Mouse (Mus musculus) MEL (cell line): Measurements from ENCODE around the gene Camkv. TPM values are rescaled to one million over a fixed set of nuclear protein-coding genes. Genes with fewer than 3 reads are reported as not detected.

Experiments used
- DNase-seq: peaks from one replicate; pipeline ENCODE4 v3.0.0; 2011; ENCODE audit warnings: low read depth, low spot score
- H3K27ac ChIP-seq: 2 replicates; pipeline ENCODE4 v1.5.1; 2012; ENCODE audit warnings: low read depth, mild to moderate bottlenecking, control low read depth, low read length, moderate library complexity; ENCODE audit not compliant: control insufficient read depth
- H3K27me3 ChIP-seq, 2 experiments: fragments of 150-350 bp in 1 of 2; sonication (generic) in 1 of 2; 2 replicates each; pipeline ENCODE4 v1.6.1; 2012; ENCODE audit warnings: low read length in 2 of 2, mild to moderate bottlenecking in 2 of 2, improper control_type of control experiment in 1 of 2, moderate library complexity in 1 of 2; ENCODE audit not compliant: insufficient read depth in 2 of 2, control insufficient read depth in 1 of 2
- H3K36me3 ChIP-seq, 2 experiments: 2 replicates each; pipeline ENCODE4 v1.6.1; 2012 to 2014; ENCODE audit warnings: low read length in 2 of 2, improper control_type of control experiment in 1 of 2, inconsistent platforms in 1 of 2, mild to moderate bottlenecking in 1 of 2; ENCODE audit not compliant: insufficient read depth in 2 of 2, control insufficient read depth in 1 of 2
- H3K4me1 ChIP-seq, 2 experiments: fragments of 150-350 bp in 1 of 2; sonication (generic) in 1 of 2; 2 replicates each; pipeline ENCODE4 v1.6.1; 2012; ENCODE audit warnings: low read length in 2 of 2, improper control_type of control experiment in 1 of 2, mild to moderate bottlenecking in 1 of 2; ENCODE audit not compliant: insufficient read depth in 2 of 2, control insufficient read depth in 1 of 2
- H3K4me3 ChIP-seq, 2 experiments: fragments of 150-350 bp in 1 of 2; sonication (generic) in 1 of 2; 2 replicates each; pipeline ENCODE4 v1.5.1; 2012; ENCODE audit warnings: low read depth in 2 of 2, low read length in 2 of 2, mild to moderate bottlenecking in 2 of 2, moderate library complexity in 2 of 2, control low read depth in 1 of 2, improper control_type of control experiment in 1 of 2; ENCODE audit not compliant: control insufficient read depth in 1 of 2, insufficient read depth in 1 of 2
- H3K79me2 ChIP-seq: 2 replicates; pipeline ENCODE4 v1.6.1; 2012; ENCODE audit warnings: mild to moderate bottlenecking, low read length, moderate library complexity; ENCODE audit not compliant: control insufficient read depth, poor library complexity, insufficient read depth
- H3K9ac ChIP-seq: 2 replicates; pipeline ENCODE4 v1.6.1; 2012; ENCODE audit warnings: low read depth, mild to moderate bottlenecking, control low read depth, low read length, moderate library complexity; ENCODE audit not compliant: control insufficient read depth, poor library complexity, severe bottlenecking
- H3K9me3 ChIP-seq: fragments of 150-350 bp; sonication (generic); replicated peaks from 2 replicates; pipeline ENCODE4 v1.6.1; 2012; ENCODE audit warnings: mild to moderate bottlenecking, low read length, improper control_type of control experiment, moderate library complexity; ENCODE audit not compliant: insufficient read depth
- BHLHE40 ChIP-seq: IDR thresholded peaks from 2 replicates; pipeline ENCODE4 v1.6.1; 2012; ENCODE audit warnings: low read depth, mild to moderate bottlenecking, inconsistent platforms, low read length, improper control_type of control experiment, borderline replicate concordance
- E2F4 ChIP-seq: IDR thresholded peaks from 2 replicates; pipeline ENCODE4 v1.6.1; 2011; ENCODE audit warnings: low read depth, low read length, improper control_type of control experiment, borderline replicate concordance
- ELF1 ChIP-seq: IDR thresholded peaks from 2 replicates; pipeline ENCODE4 v1.6.1; 2014; ENCODE audit warnings: low read depth, mild to moderate bottlenecking, inconsistent platforms, low read length, improper control_type of control experiment, moderate library complexity
- EP300 ChIP-seq, 2 experiments: IDR thresholded peaks; 2 replicates each; pipeline ENCODE4 v1.6.1; 2011; ENCODE audit warnings: improper control_type of control experiment in 2 of 2, low read length in 2 of 2, low read depth in 1 of 2, mild to moderate bottlenecking in 1 of 2
- ETS1 ChIP-seq: IDR thresholded peaks from 2 replicates; pipeline ENCODE4 v1.6.1; 2012; ENCODE audit warnings: low read depth, mild to moderate bottlenecking, inconsistent platforms, low read length, improper control_type of control experiment, moderate library complexity
- GABPA ChIP-seq: IDR thresholded peaks from 2 replicates; pipeline ENCODE4 v1.6.1; 2012; ENCODE audit warnings: low read depth, mild to moderate bottlenecking, inconsistent platforms, low read length, improper control_type of control experiment, moderate library complexity
- GATA1 ChIP-seq: IDR thresholded peaks from 2 replicates; pipeline ENCODE4 v1.6.1; 2011; ENCODE audit warnings: low read depth, low read length, improper control_type of control experiment
- HCFC1 ChIP-seq: IDR thresholded peaks from 2 replicates; pipeline ENCODE4 v1.6.1; 2012; ENCODE audit warnings: low read depth, mild to moderate bottlenecking, inconsistent platforms, low read length, improper control_type of control experiment, moderate library complexity
- MAFK ChIP-seq: IDR thresholded peaks from 2 replicates; pipeline ENCODE4 v1.6.1; 2011; ENCODE audit warnings: low read depth, mild to moderate bottlenecking, low read length, improper control_type of control experiment, borderline replicate concordance
- MAX ChIP-seq: IDR thresholded peaks from 2 replicates; pipeline ENCODE4 v1.6.1; 2011; ENCODE audit warnings: low read length, improper control_type of control experiment
- MAZ ChIP-seq: IDR thresholded peaks from 2 replicates; pipeline ENCODE4 v1.6.1; 2012; ENCODE audit warnings: low read depth, mild to moderate bottlenecking, inconsistent platforms, low read length, improper control_type of control experiment
- MEF2A ChIP-seq: IDR thresholded peaks from 2 replicates; pipeline ENCODE4 v1.6.1; 2014; ENCODE audit warnings: low read depth, mild to moderate bottlenecking, inconsistent platforms, low read length, improper control_type of control experiment; ENCODE audit not compliant: poor library complexity, insufficient replicate concordance, severe bottlenecking; ENCODE audit errors: extremely low read depth
- MXI1 ChIP-seq: IDR thresholded peaks from 2 replicates; pipeline ENCODE4 v1.6.1; 2011; ENCODE audit warnings: mild to moderate bottlenecking, low read depth, low read length, improper control_type of control experiment
- MYC ChIP-seq: IDR thresholded peaks from 2 replicates; pipeline ENCODE4 v1.6.1; 2011; ENCODE audit warnings: low read depth, mild to moderate bottlenecking, low read length, improper control_type of control experiment, moderate library complexity
- NELFE ChIP-seq: IDR thresholded peaks from 2 replicates; pipeline ENCODE4 v1.6.1; 2011; ENCODE audit warnings: low read depth, low read length, improper control_type of control experiment
- POLR2A ChIP-seq, 2 experiments: IDR thresholded peaks; 2 replicates each; pipeline ENCODE4 v1.6.1; 2011 to 2012; ENCODE audit warnings: low read length in 2 of 2, mild to moderate bottlenecking in 2 of 2, control low read depth in 1 of 2, improper control_type of control experiment in 1 of 2, low read depth in 1 of 2, moderate library complexity in 1 of 2; ENCODE audit not compliant: control insufficient read depth in 1 of 2, insufficient read depth in 1 of 2, poor library complexity in 1 of 2
- POLR2AphosphoS2 ChIP-seq: IDR thresholded peaks from 2 replicates; pipeline ENCODE4 v1.6.1; 2011; ENCODE audit warnings: low read length, improper control_type of control experiment
- RAD21 ChIP-seq: IDR thresholded peaks from 2 replicates; pipeline ENCODE4 v1.6.1; 2011; ENCODE audit warnings: mild to moderate bottlenecking, low read depth, low read length, improper control_type of control experiment
- SIN3A ChIP-seq: IDR thresholded peaks from 2 replicates; pipeline ENCODE4 v1.6.1; 2012; ENCODE audit warnings: low read length, improper control_type of control experiment, inconsistent platforms
- TAL1 ChIP-seq: IDR thresholded peaks from 2 replicates; pipeline ENCODE4 v1.6.1; 2012; ENCODE audit warnings: mild to moderate bottlenecking, inconsistent platforms, low read length, moderate library complexity, mixed read lengths
- TCF12 ChIP-seq: IDR thresholded peaks from 2 replicates; pipeline ENCODE4 v1.6.1; 2014; ENCODE audit warnings: low read depth, mild to moderate bottlenecking, inconsistent platforms, low read length, improper control_type of control experiment, moderate library complexity
- USF1 ChIP-seq: IDR thresholded peaks from 2 replicates; pipeline ENCODE4 v1.6.1; 2014; ENCODE audit warnings: low read depth, mild to moderate bottlenecking, inconsistent platforms, low read length, improper control_type of control experiment, moderate library complexity
- ZKSCAN1 ChIP-seq: IDR thresholded peaks from 2 replicates; pipeline ENCODE4 v1.6.1; 2012; ENCODE audit warnings: low read depth, mild to moderate bottlenecking, inconsistent platforms, low read length, improper control_type of control experiment, moderate library complexity
- polyA plus RNA-seq, 2 experiments: library from polyadenylated mRNA; stranded (reverse) in 1 of 2; unstranded in 1 of 2; fragments of >175 nt in 1 of 2; fragments of >200 nt in 1 of 2; gene quantifications; 2 replicates each; pipeline versions ENCODE4 v1.2.1 to v1.2.4; 2012; ENCODE audit warnings: low replicate concordance in 2 of 2, low read depth in 1 of 2; ENCODE audit not compliant: insufficient read length in 2 of 2, insufficient read depth in 1 of 2, missing spikeins in 1 of 2
- total RNA-seq: library from RNA; depleted of rRNA; stranded (reverse); fragments of 300-350 nt; gene quantifications from 2 replicates; pipeline ENCODE4 v1.2.3, GENCODE M21; 2012

The Camkv gene
- total and polyA plus RNA-seq, 3 experiments, result 0.08 to 0.14 TPM; not detected in 1

DNA sequence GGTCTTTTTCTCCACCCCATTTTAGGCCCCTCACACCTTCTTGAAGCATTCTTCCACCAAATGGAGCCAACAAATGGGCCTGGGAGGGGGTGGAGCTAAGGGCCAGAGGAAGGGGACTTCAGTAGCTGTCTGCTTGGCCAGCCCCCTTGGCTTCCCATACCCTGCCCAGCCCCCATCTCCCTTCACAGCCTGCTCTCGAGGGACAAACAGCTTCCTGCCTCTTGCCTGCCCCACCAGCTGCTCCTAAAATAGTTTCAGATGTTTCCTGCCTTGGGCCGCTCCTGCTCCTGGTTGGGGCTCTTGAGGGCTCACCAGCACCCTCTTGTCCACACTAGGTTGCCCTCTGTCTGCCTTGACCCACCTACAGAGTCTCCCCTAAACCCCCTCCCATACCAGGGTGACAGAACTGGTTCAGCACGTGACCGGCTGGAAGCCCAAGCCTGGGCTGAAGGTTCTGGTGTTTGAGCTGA lies 48.0 kb downstream of the Camkv start:
- Histone ChIP-seq H3K27me3 (no peaks in the 10 kb centered on the region), H3K79me2 (peaks cover 33% of the 10 kb centered on the region), H3K27ac (peak overlapping the region; percentile 94), H3K4me3 (peak overlapping the region; percentile 72 to 91), H3K9ac (peak overlapping the region; percentile 88)
- TF ChIP-seq MXI1, result peak; percentile 17; the same call in 1 of the 2 replicates
- TF ChIP-seq MAX, result no peak
- TF ChIP-seq POLR2A (IDR thresholded peaks at IDR 0.05; ENCODE audit: control insufficient read depth in 1 of 2, insufficient read depth in 1 of 2, low read depth in 1 of 2, low read length in 2 of 2, poor library complexity in 1 of 2), result 0 out of 4 replicates have a peak, but pooled peaks of 1 of the 2 experiments have one; percentile 2
- peak; percentile 21 for TF ChIP-seq TAL1
- TF ChIP-seq MEF2A, result peak; percentile 34; the same call in 1 of the 2 replicates
- TF ChIP-seq RAD21, result no peak
- peak; percentile 76; the same call in 1 of the 2 replicates for TF ChIP-seq BHLHE40
- TF ChIP-seq NELFE, result peak; percentile 33; the same call in 1 of the 2 replicates
- TF ChIP-seq MAZ, result peak; percentile 17; the same call in 1 of the 2 replicates
- TF ChIP-seq ETS1, result peak; percentile 58; the same call in 1 of the 2 replicates
- peak; percentile 82 for TF ChIP-seq USF1
- TF ChIP-seq GATA1, result no peak
- TF ChIP-seq EP300 (IDR thresholded peaks at IDR 0.05; ENCODE audit: low read depth in 1 of 2, low read length in 2 of 2), result peak in 1 of 2 experiments; percentile 39; a peak in 2 of 4 replicates
- TF ChIP-seq, all 39 proteins: peak for 10
- Histone ChIP-seq H3K9me3 (no peaks in the 10 kb centered on the region), H3K36me3 (peaks cover 4 to 46% of the 10 kb centered on the region in 2 experiments), H3K4me1 (peaks cover 33 to 50% of the 10 kb centered on the region in 2 experiments)
- peak; percentile 82 for DNase-seq

DNA sequence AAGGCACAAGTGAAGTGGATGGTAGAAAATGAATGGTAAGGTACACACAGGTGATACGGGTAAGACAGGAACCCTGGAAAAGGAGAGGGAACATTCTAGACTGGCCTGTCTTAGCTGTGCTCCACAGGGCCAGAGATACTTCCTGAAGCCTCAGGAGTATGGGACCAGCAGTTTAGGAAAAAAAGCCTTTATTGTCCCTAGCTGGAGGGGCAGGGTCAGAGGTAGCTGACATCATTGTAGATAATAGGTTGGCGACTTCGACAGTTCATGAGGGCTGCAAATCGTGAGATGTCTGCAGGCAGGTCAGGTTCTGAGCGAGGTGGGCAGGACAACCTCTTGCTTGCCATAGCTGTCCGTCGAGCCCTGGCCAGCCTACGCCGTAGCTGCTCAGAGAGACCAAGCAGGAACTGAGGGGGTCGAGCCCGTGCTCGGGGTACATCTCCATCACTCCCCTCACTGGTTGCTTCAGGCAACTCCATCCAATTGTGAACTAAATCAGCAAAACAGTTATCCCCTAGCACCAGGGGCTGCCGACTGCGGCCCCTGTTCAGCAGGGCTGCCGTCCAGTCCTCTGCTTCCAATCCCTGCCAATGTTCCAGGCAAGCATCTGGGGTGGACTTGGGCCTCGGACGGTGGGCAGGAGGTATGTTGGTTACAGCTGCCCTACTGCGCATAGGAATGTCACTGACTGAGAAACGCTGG lies 48.7 kb downstream of the Camkv start:
- Histone ChIP-seq H3K27me3 (no peaks in the 10 kb centered on the region), H3K36me3 (peaks cover 4 to 45% of the 10 kb centered on the region in 2 experiments), H3K9ac (peak overlapping the region; percentile 88), H3K27ac (peak overlapping the region; percentile 94), H3K79me2 (peaks cover 33% of the 10 kb centered on the region), H3K4me1 (peaks cover 33 to 50% of the 10 kb centered on the region in 2 experiments), H3K4me3 (peak overlapping the region; percentile 72 to 91), H3K9me3 (no peaks in the 10 kb centered on the region)
- TF ChIP-seq BHLHE40 (no peak), E2F4 (no peak), POLR2A (IDR thresholded peaks at IDR 0.05; ENCODE audit: control insufficient read depth in 1 of 2, insufficient read depth in 1 of 2, low read depth in 1 of 2, low read length in 2 of 2, poor library complexity in 1 of 2) (0 out of 4 replicates have a peak, but pooled peaks of 1 of the 2 experiments have one; percentile 24), GATA1 (no peak), ZKSCAN1 (no peak), SIN3A (no peak), USF1 (no peak), HCFC1 (no peak), MAFK (no peak), ELF1 (no peak), TCF12 (no peak), MYC (0 out of 2 replicates have a peak, but pooled peaks have one; percentile 25), ETS1 (no peak), POLR2AphosphoS2 (no peak), MAZ (no peak), GABPA (no peak)
- DNase-seq, result peak; percentile 48
